Mouse (Mus musculus) midbrain, postnatal 0 days (tissue): ENCODE results near the gene Pla2g3. TPM values are rescaled to one million over a fixed set of nuclear protein-coding genes. Genes with fewer than 3 reads are reported as not detected.

Experiments used
- ATAC-seq: fragments of 200-750 bp; cut with Nextera tagmentation; 2 replicates; pipeline ENCODE4 v1.8.0; 2017; ENCODE audit warnings: moderate number of reproducible peaks, mild to moderate bottlenecking, moderate TSS enrichment, moderate library complexity; ENCODE audit not compliant: low FRiP score
- DNase-seq: peaks from one replicate; pipeline ENCODE4 v3.0.0-alpha.2; 2015; ENCODE audit warnings: low spot score
- H3K27ac ChIP-seq: fragments of 300-500 bp; sonication (generic); 2 replicates; pipeline ENCODE4 v1.5.1; 2014; ENCODE audit warnings: low read depth, mild to moderate bottlenecking, low read length, mixed read lengths
- H3K27me3 ChIP-seq: fragments of 300-500 bp; sonication (generic); 2 replicates; pipeline ENCODE4 v1.6.1; 2014; ENCODE audit warnings: low read length, control low read depth, mixed read lengths; ENCODE audit not compliant: insufficient read depth
- H3K36me3 ChIP-seq: fragments of 300-500 bp; sonication (generic); 2 replicates; pipeline ENCODE4 v1.6.1; 2014; ENCODE audit warnings: low read length, control low read depth, mixed read lengths; ENCODE audit not compliant: insufficient read depth
- H3K4me1 ChIP-seq: fragments of 300-500 bp; sonication (generic); 2 replicates; pipeline ENCODE4 v1.6.1; 2014; ENCODE audit warnings: mild to moderate bottlenecking, control low read depth, antibody characterized with exemption, low read length, mixed read lengths; ENCODE audit not compliant: insufficient read depth
- H3K4me2 ChIP-seq: fragments of 300-500 bp; sonication (generic); 2 replicates; pipeline ENCODE4 v1.6.1; 2014; ENCODE audit warnings: low read depth, mild to moderate bottlenecking, low read length, mixed read lengths; ENCODE audit not compliant: poor library complexity, severe bottlenecking
- H3K4me3 ChIP-seq: fragments of 300-500 bp; sonication (generic); 2 replicates; pipeline ENCODE4 v1.5.1; 2014; ENCODE audit warnings: low read depth, mild to moderate bottlenecking, low read length, moderate library complexity
- H3K9ac ChIP-seq: fragments of 300-500 bp; sonication (generic); replicated peaks from 2 replicates; pipeline ENCODE4 v1.6.1; 2014; ENCODE audit warnings: mild to moderate bottlenecking, low read length, moderate library complexity, mixed read lengths; ENCODE audit not compliant: poor library complexity, severe bottlenecking
- H3K9me3 ChIP-seq: fragments of 300-500 bp; sonication (generic); 2 replicates; pipeline ENCODE4 v1.6.1; 2016; ENCODE audit warnings: low read length, control low read depth
- CTCF ChIP-seq: IDR thresholded peaks from 2 replicates; pipeline ENCODE4 v1.5.1; 2016; ENCODE audit warnings: antibody characterized with exemption, mild to moderate bottlenecking
- WGBS: fragments of 180-500 bp; shearing (Covaris S2); extraction: QIAGEN DNeasy Blood & Tissue Kit; methylation state at CpG from one replicate; pipeline ENCODE4 v1.1.7; 2014; 5-methylcytosine and 5-hydroxymethylcytosine counted together
- polyA plus RNA-seq: library from polyadenylated mRNA; unstranded; fragments of >200 nt; fragmentation: Nextera tagmentation; extraction: Ambion mirVana; gene quantifications from 2 replicates; pipeline ENCODE4 v1.2.1, GENCODE M21; 2015
- total RNA-seq: library from RNA; depleted of rRNA; stranded (reverse); fragments of >200 nt; gene quantifications from 2 replicates; pipeline ENCODE4 v1.2.3, GENCODE M21; 2014; rRNA removed

The Pla2g3 gene
- total RNA-seq (27.4 and 33.1 TPM in 2 replicates), polyA plus RNA-seq (15.4 and 20.1 TPM in 2 replicates)

- TF ChIP-seq CTCF = no peak
- DNase-seq (peak; percentile 30), ATAC-seq (no peak)
- no peaks in the 10 kb centered on the region for H3K4me1 ChIP-seq
- no peak within 1 kb of the TSS for H3K4me2 ChIP-seq
- H3K9ac ChIP-seq = no peak within 1 kb of the TSS
- 20% methylated on average over 11 of the region's 11 CpGs for WGBS
- H3K27me3 ChIP-seq = no peaks in the 10 kb centered on the region
- H3K27ac ChIP-seq = no peak within 1 kb of the TSS
- no peaks in the 10 kb centered on the region for H3K36me3 ChIP-seq
- no peaks in the 10 kb centered on the region for H3K9me3 ChIP-seq
- no peak within 1 kb of the TSS for H3K4me3 ChIP-seq
Measured at GRCm38 (mm10) chr11:3487952-3488570, at the start of gene Pla2g3. TSS of gene Pla2g3 (plus strand) at chr11:3488284.

GRCm38 (mm10) chr11:3441696-3442443 lies 46.2 kb upstream of the Pla2g3 start:
- ATAC-seq = no peak
- Histone ChIP-seq H3K9me3 (no peaks in the 10 kb centered on the region), H3K27ac (no peak overlapping the region), H3K4me2 (no peak overlapping the region), H3K9ac (no peak overlapping the region), H3K27me3 (no peaks in the 10 kb centered on the region), H3K4me1 (no peaks in the 10 kb centered on the region), H3K36me3 (no peaks in the 10 kb centered on the region), H3K4me3 (no peak overlapping the region)
- DNase-seq = peak; percentile 74
- TF ChIP-seq CTCF = no peak

GRCm38 (mm10) chr11:3442677-3443076 lies 45.4 kb upstream of the Pla2g3 start:
- no peak for ATAC-seq
- H3K36me3 ChIP-seq = no peaks in the 10 kb centered on the region
- H3K9me3 ChIP-seq = no peaks in the 10 kb centered on the region
- no peak for DNase-seq
- 78% methylated on average over 4 of the region's 4 CpGs for WGBS
- no peak overlapping the region for H3K4me2 ChIP-seq
- no peaks in the 10 kb centered on the region for H3K4me1 ChIP-seq
- H3K4me3 ChIP-seq = no peak overlapping the region
- TF ChIP-seq CTCF = no peak
- no peaks in the 10 kb centered on the region for H3K27me3 ChIP-seq
- no peak overlapping the region for H3K27ac ChIP-seq
- H3K9ac ChIP-seq = no peak overlapping the region

GRCm38 (mm10) chr11:3443091-3443490 lies 45.0 kb upstream of the Pla2g3 start:
- H3K9me3 ChIP-seq = no peaks in the 10 kb centered on the region
- 93% methylated on average over 2 of the region's 2 CpGs for WGBS

GRCm38 (mm10) chr11:3444875-3445274 lies 43.2 kb upstream of the Pla2g3 start:
- no peaks in the 10 kb centered on the region for H3K4me1 ChIP-seq
- WGBS = 90% methylated on average over 8 of the region's 8 CpGs
- no peak for TF ChIP-seq CTCF
- no peaks in the 10 kb centered on the region for H3K36me3 ChIP-seq
- H3K4me2 ChIP-seq = no peak overlapping the region
- no peak overlapping the region for H3K27ac ChIP-seq
- no peaks in the 10 kb centered on the region for H3K27me3 ChIP-seq
- ATAC-seq (no peak), DNase-seq (no peak)
- no peaks in the 10 kb centered on the region for H3K9me3 ChIP-seq
- H3K9ac ChIP-seq = no peak overlapping the region
- no peak overlapping the region for H3K4me3 ChIP-seq

More at GRCm38 (mm10) chr11:3443091-3443490, 45.0 kb upstream of the Pla2g3 start:
- ATAC-seq = no peak
- Histone ChIP-seq H3K4me2 (no peak overlapping the region), H3K27ac (no peak overlapping the region), H3K4me3 (no peak overlapping the region), H3K9ac (no peak overlapping the region), H3K27me3 (no peaks in the 10 kb centered on the region), H3K4me1 (no peaks in the 10 kb centered on the region), H3K36me3 (no peaks in the 10 kb centered on the region)
- TF ChIP-seq CTCF = no peak
- no peak for DNase-seq

GRCm38 (mm10) chr11:3451701-3452163 lies 36.4 kb upstream of the Pla2g3 start:
- WGBS = under 1% methylated on average over 20 of the region's 20 CpGs
- H3K27me3 ChIP-seq = no peaks in the 10 kb centered on the region
- H3K4me1 ChIP-seq = peaks cover 11% of the 10 kb centered on the region
- no peak for TF ChIP-seq CTCF
- peak overlapping the region; percentile 74 for H3K9ac ChIP-seq
- no peaks in the 10 kb centered on the region for H3K9me3 ChIP-seq
- no peaks in the 10 kb centered on the region for H3K36me3 ChIP-seq
- peak overlapping the region; percentile 84 for H3K27ac ChIP-seq
- DNase-seq (no peak), ATAC-seq (peak; percentile 65)
- peak overlapping the region; percentile 79 for H3K4me2 ChIP-seq
- H3K4me3 ChIP-seq = peak overlapping the region; percentile 86
